Mouse (Mus musculus) hindbrain, embryonic 11.5 days (tissue): ENCODE measurements at regions not wholly inside any gene's neighbourhood (a gene's known extent, or its start where the extent isn't known, plus 50 kb on each side); places are given as distances from the start of the nearest gene placed in this dataset.
A peak's percentile ranks its signal among the peaks of the same experiment; 100 is the strongest.

ENCODE experiments used
- ATAC-seq: fragments of 200-750 bp; cut with Nextera tagmentation; 2 replicates; pipeline ENCODE4 v1.8.0; 2017; ENCODE audit warnings: mild to moderate bottlenecking, moderate TSS enrichment, moderate library complexity; ENCODE audit not compliant: low FRiP score
- DNase-seq: peaks from one replicate; pipeline ENCODE4 v3.0.0-alpha.2; 2015; ENCODE audit warnings: low spot score
- H3K27ac ChIP-seq: fragments of 300-500 bp; sonication (generic); 2 replicates; pipeline ENCODE4 v1.5.1; 2014; ENCODE audit warnings: mild to moderate bottlenecking, low read depth, low read length
- H3K27me3 ChIP-seq: fragments of 300-500 bp; sonication (generic); 2 replicates; pipeline ENCODE4 v1.6.1; 2014; ENCODE audit warnings: mild to moderate bottlenecking, low read length, moderate library complexity, mixed read lengths; ENCODE audit not compliant: control insufficient read depth, insufficient read depth
- H3K36me3 ChIP-seq: fragments of 300-500 bp; sonication (generic); 2 replicates; pipeline ENCODE4 v1.6.1; 2014; ENCODE audit warnings: mild to moderate bottlenecking, low read length, moderate library complexity, mixed read lengths; ENCODE audit not compliant: control insufficient read depth, insufficient read depth
- H3K4me1 ChIP-seq: fragments of 300-500 bp; sonication (generic); replicated peaks from 2 replicates; pipeline ENCODE4 v1.6.1; 2014; ENCODE audit warnings: low read length, mixed read lengths; ENCODE audit not compliant: control insufficient read depth, insufficient read depth
- H3K4me2 ChIP-seq: fragments of 300-500 bp; sonication (generic); replicated peaks from 2 replicates; pipeline ENCODE4 v1.6.1; 2014; ENCODE audit warnings: mild to moderate bottlenecking, low read depth, low read length
- H3K4me3 ChIP-seq: fragments of 300-500 bp; sonication (generic); 2 replicates; pipeline ENCODE4 v1.5.1; 2014; ENCODE audit warnings: low read depth, low read length
- H3K9ac ChIP-seq: fragments of 300-500 bp; sonication (generic); 2 replicates; pipeline ENCODE4 v1.6.1; 2014; ENCODE audit warnings: low read depth, low read length
- H3K9me3 ChIP-seq: fragments of 300-500 bp; sonication (generic); 2 replicates; pipeline ENCODE4 v1.6.1; 2016; ENCODE audit warnings: low read length; ENCODE audit not compliant: control insufficient read depth
- WGBS: fragments of 180-500 bp; shearing (Covaris S2); extraction: QIAGEN DNeasy Blood & Tissue Kit; methylation state at CpG from one replicate; pipeline ENCODE4 v1.1.7; 2014; 5-methylcytosine and 5-hydroxymethylcytosine counted together

DNA sequence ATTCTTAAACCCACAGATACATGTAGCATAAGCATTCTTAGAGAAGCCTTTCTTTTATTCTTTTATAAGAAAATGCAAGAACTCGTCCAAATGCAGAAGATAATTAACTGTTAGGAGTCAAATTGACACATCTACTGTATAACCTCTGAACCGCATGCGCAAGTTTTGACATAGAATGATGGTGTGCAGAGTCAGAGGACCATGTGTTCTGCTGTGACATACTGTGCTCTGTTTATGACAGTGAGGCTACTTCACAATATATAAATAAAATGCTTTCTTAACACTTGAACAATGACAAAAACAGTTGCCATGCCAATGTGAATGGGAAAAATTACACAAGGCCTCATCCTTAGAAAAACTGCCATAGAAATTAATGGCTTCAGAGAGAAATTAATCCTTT lies 454.1 kb upstream of the Manea start:
- DNase-seq, result no peak
- no peak for ATAC-seq
- no peak overlapping the region for H3K4me2 ChIP-seq
- H3K27me3 ChIP-seq, result no peaks in the 10 kb centered on the region
- 85% methylated on average over 3 of the region's 3 CpGs for WGBS
- H3K9ac ChIP-seq, result no peak overlapping the region
- H3K36me3 ChIP-seq, result no peaks in the 10 kb centered on the region
- H3K9me3 ChIP-seq, result no peaks in the 10 kb centered on the region
- no peak overlapping the region for H3K27ac ChIP-seq
- H3K4me1 ChIP-seq, result no peaks in the 10 kb centered on the region
- H3K4me3 ChIP-seq, result no peak overlapping the region

DNA sequence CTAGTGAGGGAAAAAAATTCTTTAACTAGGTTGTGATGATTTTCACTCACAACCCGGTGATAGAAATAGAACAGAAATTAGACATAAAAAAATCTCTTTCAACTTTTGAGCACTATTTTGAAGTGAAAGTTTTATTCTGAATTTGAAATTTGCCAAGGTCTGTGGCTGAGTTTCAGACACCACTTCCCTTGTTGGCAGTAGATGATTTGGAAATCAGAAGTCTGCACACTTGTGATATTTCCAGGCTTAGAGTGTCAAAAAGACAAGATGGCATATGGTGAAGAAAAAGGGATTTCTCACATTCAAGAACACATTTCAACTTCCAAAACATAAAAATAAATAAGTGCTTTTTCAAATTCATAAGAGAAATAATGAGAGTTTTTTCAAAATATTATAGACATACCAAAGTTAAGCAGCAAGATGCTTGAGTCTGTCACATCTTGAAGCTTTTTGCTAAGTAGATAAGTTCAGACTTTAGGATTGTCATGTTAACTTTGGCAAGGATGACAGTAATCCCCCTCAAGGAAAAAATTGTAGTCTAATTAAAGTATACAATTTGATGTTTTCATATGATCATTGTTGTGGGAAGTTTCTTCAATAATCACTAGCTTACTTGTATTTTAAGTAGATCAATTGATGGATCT lies 446.6 kb upstream of the Manea start:
- Histone ChIP-seq H3K9ac (no peak overlapping the region), H3K4me1 (no peaks in the 10 kb centered on the region), H3K27ac (no peak overlapping the region), H3K36me3 (no peaks in the 10 kb centered on the region), H3K27me3 (no peaks in the 10 kb centered on the region), H3K4me3 (no peak overlapping the region), H3K9me3 (no peaks in the 10 kb centered on the region), H3K4me2 (no peak overlapping the region)
- DNase-seq, result no peak
- no peak for ATAC-seq
- WGBS, result 84% methylated on average over 1 of the region's 1 CpGs

DNA sequence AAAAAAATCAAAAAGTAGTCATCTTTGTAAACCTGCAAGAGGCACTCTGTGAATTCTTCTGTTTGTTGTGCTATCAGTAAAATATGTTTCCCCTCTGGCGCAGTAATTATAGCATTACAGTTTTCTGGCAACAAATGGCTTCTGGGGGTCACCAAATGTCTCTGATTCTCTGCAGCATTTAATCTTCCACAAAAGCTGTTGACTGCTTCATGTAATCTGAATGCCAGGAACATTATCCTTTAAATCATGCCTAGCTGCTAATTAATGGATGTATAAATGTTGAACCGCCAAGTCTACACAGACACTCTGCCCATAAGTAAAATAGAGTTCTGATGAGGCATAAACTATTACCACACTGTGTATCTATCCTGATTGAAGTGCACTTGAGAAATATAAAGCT lies 421.2 kb upstream of the Manea start:
- Histone ChIP-seq H3K9ac (no peak overlapping the region), H3K27ac (no peak overlapping the region), H3K36me3 (no peaks in the 10 kb centered on the region), H3K4me1 (no peaks in the 10 kb centered on the region), H3K4me3 (no peak overlapping the region), H3K27me3 (no peaks in the 10 kb centered on the region), H3K9me3 (no peaks in the 10 kb centered on the region), H3K4me2 (no peak overlapping the region)
- no peak for ATAC-seq
- WGBS, result 83% methylated on average over 2 of the region's 2 CpGs
- DNase-seq, result no peak

DNA sequence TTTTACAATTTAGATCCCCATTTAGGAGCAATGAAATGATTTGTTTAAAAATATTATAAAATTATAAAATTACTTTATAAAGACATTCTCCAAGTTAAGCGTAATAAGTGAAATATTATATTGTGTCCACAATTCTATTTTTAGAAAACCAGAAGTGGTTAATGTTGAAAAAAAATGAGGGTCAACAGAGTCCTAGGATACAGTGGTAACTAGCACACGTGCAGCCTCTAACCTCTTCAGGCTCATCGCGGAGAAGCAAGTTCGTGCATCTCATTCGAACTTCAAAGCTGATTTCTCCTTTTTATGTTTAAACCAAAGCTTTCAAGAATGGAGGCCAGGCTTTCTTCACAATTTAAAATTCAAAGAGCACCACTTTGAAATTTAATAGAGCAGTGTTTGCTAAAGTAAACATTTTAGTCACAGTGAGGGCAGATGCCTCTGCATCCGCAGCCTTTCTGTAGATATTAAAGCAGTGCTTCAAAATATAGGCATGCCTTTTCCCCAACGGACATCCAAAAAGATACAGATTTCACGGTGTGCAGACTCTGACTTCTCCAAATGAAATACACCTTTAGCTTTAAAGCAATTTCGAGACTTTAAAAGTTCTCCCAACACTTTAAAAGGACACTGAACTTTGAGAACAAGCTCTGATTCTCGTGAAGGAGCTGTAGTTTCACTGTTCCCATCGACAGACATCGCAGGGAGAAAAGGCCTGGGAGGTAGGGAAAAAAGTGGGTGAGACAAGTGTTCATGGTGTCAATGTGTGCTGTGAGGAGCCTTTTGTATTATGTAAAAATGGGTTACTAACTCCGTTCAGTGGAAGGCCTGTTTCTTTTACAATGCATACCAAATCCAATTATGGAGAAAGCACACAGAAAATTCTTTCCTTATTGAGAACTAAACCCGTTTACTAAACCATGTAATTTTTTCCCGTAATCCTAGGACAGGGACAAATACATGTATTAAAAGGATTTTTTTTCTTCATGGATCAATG lies 419.8 kb upstream of the Manea start:
- H3K9me3 ChIP-seq, result no peaks in the 10 kb centered on the region
- H3K4me1 ChIP-seq, result no peaks in the 10 kb centered on the region
- peak; percentile 69; the same call in 1 of the 2 replicates for ATAC-seq
- H3K36me3 ChIP-seq, result no peaks in the 10 kb centered on the region
- no peak overlapping the region for H3K9ac ChIP-seq
- peak; percentile 12 for DNase-seq
- H3K27ac ChIP-seq, result no peak overlapping the region
- WGBS, result 37% methylated on average over 16 of the region's 16 CpGs
- no peak overlapping the region for H3K4me2 ChIP-seq
- no peak overlapping the region for H3K4me3 ChIP-seq
- H3K27me3 ChIP-seq, result no peaks in the 10 kb centered on the region

DNA sequence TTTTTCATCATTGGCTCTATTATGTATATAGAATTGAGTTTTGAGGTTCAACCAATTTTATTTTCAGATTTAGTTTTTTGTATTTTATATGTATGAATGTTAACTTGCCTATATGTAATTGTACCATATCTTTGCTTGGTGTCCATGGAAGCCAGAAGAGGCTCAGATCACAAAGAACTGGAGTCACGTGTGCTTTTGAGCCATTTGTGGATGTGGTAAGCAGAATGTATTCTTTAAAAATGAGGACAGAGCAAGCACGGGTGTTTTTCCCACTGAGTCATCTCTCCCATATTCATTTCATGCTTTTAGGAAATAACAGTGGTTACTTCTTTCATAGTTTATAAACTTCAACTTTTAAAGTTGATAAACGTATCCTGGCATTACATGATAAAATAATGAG lies 394.1 kb upstream of the Manea start:
- no peaks in the 10 kb centered on the region for H3K36me3 ChIP-seq
- ATAC-seq (no peak), DNase-seq (no peak)
- H3K9me3 ChIP-seq, result no peaks in the 10 kb centered on the region
- no peak overlapping the region for H3K4me2 ChIP-seq
- WGBS, result 88% methylated on average over 3 of the region's 3 CpGs
- H3K4me1 ChIP-seq, result no peaks in the 10 kb centered on the region
- H3K27me3 ChIP-seq, result no peaks in the 10 kb centered on the region
- H3K4me3 ChIP-seq, result no peak overlapping the region
- no peak overlapping the region for H3K27ac ChIP-seq
- no peak overlapping the region for H3K9ac ChIP-seq

DNA sequence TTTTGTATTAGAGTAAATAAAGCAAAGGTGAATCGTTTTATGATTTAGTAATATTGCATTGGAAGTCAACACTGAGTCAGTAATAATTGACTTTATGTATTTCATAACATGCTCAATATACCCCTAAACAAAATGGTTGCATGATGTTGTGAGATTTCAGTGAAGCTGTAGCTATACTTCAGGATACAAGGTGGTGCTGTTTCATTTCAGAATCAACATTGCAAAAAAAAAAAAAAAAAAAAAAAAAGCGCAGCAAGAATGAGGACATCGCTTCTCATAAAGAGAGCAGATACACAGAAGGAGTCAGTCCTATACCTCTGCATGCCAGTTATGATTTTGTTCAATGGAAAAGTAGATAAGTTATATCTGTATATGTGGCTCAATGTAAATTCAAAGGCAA lies 389.7 kb upstream of the Manea start:
- no peaks in the 10 kb centered on the region for H3K4me1 ChIP-seq
- DNase-seq, result no peak
- no peaks in the 10 kb centered on the region for H3K9me3 ChIP-seq
- no peak overlapping the region for H3K4me3 ChIP-seq
- H3K27ac ChIP-seq, result no peak overlapping the region
- no peak overlapping the region for H3K9ac ChIP-seq
- no peak overlapping the region for H3K4me2 ChIP-seq
- H3K27me3 ChIP-seq, result no peaks in the 10 kb centered on the region
- H3K36me3 ChIP-seq, result no peaks in the 10 kb centered on the region
- no peak for ATAC-seq
- WGBS, result 77% methylated on average over 3 of the region's 3 CpGs

DNA sequence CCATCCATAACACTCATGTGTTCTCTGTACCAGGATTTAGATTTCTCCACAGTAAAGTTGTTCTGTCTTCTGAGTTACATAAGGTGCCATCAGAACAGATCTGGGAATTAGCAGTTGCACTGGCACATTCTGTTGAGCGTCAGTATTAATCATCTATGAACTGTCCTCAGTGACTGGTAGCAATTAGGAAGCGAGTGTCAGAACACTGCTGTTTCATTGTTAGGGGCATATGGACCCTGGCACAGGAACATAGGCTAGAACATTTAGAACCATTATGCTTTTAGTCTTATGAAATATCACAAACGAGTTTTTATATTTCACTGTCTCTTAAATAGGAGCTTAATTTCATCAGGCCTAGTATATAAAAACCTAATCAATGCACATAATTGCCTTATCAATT lies 367.7 kb upstream of the Manea start:
- no peak overlapping the region for H3K4me2 ChIP-seq
- H3K9ac ChIP-seq, result no peak overlapping the region
- no peak for ATAC-seq
- no peaks in the 10 kb centered on the region for H3K4me1 ChIP-seq
- no peaks in the 10 kb centered on the region for H3K36me3 ChIP-seq
- no peak overlapping the region for H3K4me3 ChIP-seq
- no peak overlapping the region for H3K27ac ChIP-seq
- DNase-seq, result no peak
- H3K9me3 ChIP-seq, result no peaks in the 10 kb centered on the region
- 80% methylated on average over 3 of the region's 3 CpGs for WGBS
- H3K27me3 ChIP-seq, result no peaks in the 10 kb centered on the region

DNA sequence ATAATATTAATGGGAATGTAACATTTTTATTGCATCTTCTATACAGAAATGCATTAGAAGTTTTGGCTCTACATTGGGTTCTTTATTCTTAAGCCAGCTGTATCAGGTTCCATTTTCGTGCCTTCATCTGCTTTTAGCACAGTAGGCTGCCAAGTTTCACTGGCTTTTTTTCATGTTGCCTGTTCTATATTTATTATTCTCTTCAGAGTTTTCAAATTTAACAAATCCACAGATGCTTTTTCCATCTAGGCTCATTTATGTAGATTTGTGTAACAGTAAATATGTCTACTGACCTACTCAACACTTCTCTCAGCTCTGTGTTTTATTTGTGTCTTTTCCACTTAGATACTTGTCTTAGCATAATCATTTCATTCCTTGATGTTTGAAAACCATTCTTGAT lies 363.3 kb upstream of the Manea start:
- no peak for ATAC-seq
- no peaks in the 10 kb centered on the region for H3K27me3 ChIP-seq
- WGBS, result 82% methylated on average over 1 of the region's 1 CpGs
- no peak overlapping the region for H3K4me3 ChIP-seq
- no peaks in the 10 kb centered on the region for H3K9me3 ChIP-seq
- H3K4me1 ChIP-seq, result no peaks in the 10 kb centered on the region
- no peak overlapping the region for H3K9ac ChIP-seq
- H3K27ac ChIP-seq, result no peak overlapping the region
- H3K4me2 ChIP-seq, result no peak overlapping the region
- H3K36me3 ChIP-seq, result no peaks in the 10 kb centered on the region
- no peak for DNase-seq

DNA sequence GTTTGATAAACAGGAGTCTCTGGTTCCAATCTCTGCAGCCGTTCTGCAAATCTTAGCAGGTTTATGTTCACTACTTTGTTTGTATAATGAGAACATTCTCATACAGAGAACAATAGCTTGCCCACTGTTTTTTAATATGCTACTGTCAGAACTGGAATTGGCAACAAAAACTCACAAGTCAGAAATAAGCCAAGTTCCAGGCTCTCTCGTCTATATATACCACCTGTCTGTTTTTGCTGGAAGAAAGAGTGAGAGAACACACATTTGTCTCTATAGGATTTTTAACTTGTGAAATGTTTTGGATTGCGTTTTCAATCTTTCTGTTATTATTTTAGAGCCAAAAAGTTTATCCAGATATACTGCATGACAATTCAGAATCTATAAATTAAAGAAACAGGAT lies 349.3 kb upstream of the Manea start:
- Histone ChIP-seq H3K9ac (no peak overlapping the region), H3K4me3 (no peak overlapping the region), H3K4me1 (no peaks in the 10 kb centered on the region), H3K9me3 (no peaks in the 10 kb centered on the region), H3K27ac (no peak overlapping the region), H3K4me2 (no peak overlapping the region), H3K27me3 (no peaks in the 10 kb centered on the region), H3K36me3 (no peaks in the 10 kb centered on the region)
- 77% methylated on average over 3 of the region's 3 CpGs for WGBS
- DNase-seq (no peak), ATAC-seq (no peak)
